8 mouse cellular contexts compared by ENCODE assay signal in the genomic region with DNA sequence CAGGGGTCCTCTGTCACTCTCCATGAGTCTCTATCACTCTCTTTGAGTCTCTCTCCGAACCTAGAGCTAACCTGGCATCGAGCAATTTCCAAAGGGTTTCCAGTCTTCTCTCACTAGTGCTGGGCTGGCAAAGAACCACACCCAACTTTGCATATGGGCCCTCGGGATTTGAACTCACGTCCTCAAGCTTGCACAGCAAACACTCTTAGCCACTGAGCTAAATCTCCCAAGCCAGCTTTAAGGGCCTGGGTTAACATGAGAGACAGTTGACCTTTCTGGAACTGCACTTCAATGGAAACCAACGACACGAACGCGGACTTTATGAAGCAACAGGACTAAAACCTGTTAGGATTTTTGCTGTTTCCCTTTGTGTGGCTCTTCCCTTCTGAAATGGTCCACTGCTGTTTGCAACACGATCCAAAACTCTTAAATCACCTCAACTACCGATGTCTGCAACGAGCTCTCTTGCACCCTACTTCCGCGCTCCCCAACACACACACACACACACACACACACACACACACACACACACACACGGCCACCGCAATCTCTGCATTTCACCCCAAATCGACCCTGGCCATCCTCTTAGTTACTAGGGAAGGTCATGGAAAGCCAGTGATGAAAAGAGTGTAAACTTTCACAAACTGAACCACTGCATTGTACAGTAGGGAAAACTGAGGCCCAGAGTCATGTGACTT. TPM values are rescaled to one million over a fixed set of nuclear protein-coding genes. Genes with fewer than 3 reads are reported as not detected.
DNase-seq lines count a peak whose midpoint lies in the region; ATAC-seq and TF ChIP-seq lines count a peak whose summit lies in the region.

No protein-coding gene starts in this region.

- H3K27ac ChIP-seq in forebrain, embryonic 15.5 days (replicated peaks), result no peak overlapping the region
- H3K27ac ChIP-seq in limb, embryonic 14.5 days (replicated peaks; ENCODE audit: low read depth, low read length), result peak overlapping the region; percentile 99

- H3K9me3 ChIP-seq in megakaryocyte, embryonic 14.5 days, result no peaks in the 10 kb centered on the region
- H3K9me3 ChIP-seq in forebrain, embryonic 15.5 days, result no peaks in the 10 kb centered on the region
- no peaks in the 10 kb centered on the region for H3K9me3 ChIP-seq in limb, embryonic 14.5 days (ENCODE audit: control insufficient read depth, low read length)

- WGBS in forebrain, embryonic 15.5 days, result 92% methylated on average over 16 of the region's 16 CpGs
- WGBS in limb, embryonic 14.5 days, result 63% methylated on average over 16 of the region's 16 CpGs

- H3K4me2 ChIP-seq in forebrain, embryonic 15.5 days (replicated peaks), result 0 out of 2 replicates have a peak overlapping the region, but pooled peaks have one; percentile 98
- H3K4me2 ChIP-seq in limb, embryonic 14.5 days (replicated peaks; ENCODE audit: low read depth, low read length, severe bottlenecking), result peak overlapping the region; percentile 74

- peaks cover 32% of the 10 kb centered on the region for H3K4me1 ChIP-seq in megakaryocyte, embryonic 14.5 days
- peaks cover 13% of the 10 kb centered on the region for H3K4me1 ChIP-seq in forebrain, embryonic 15.5 days
- peaks cover 37% of the 10 kb centered on the region for H3K4me1 ChIP-seq in limb, embryonic 14.5 days (ENCODE audit: control insufficient read depth, insufficient read depth, low read length)

- ATAC-seq in megakaryocyte, adult 5-6 weeks (ENCODE audit: poor library complexity, severe bottlenecking), result no peak
- no peak for ATAC-seq in forebrain, embryonic 15.5 days (replicated peaks)
- no peak for ATAC-seq in limb, embryonic 14.5 days (ENCODE audit: low FRiP score, low read depth)

- H3K9ac ChIP-seq in forebrain, embryonic 15.5 days (replicated peaks), result no peak overlapping the region
- H3K9ac ChIP-seq in limb, embryonic 14.5 days (ENCODE audit: low read depth, low read length, severe bottlenecking), result peak overlapping the region; percentile 97

- no peak for TF ChIP-seq POLR2A in limb, embryonic 14.5 days (IDR thresholded peaks at IDR 0.05; ENCODE audit: borderline replicate concordance, extremely low read depth, insufficient read depth, insufficient read length)

- no peaks in the 10 kb centered on the region for H3K36me3 ChIP-seq in megakaryocyte, embryonic 14.5 days (replicated peaks; ENCODE audit: low read length)
- no peaks in the 10 kb centered on the region for H3K36me3 ChIP-seq in forebrain, embryonic 15.5 days
- no peaks in the 10 kb centered on the region for H3K36me3 ChIP-seq in limb, embryonic 14.5 days (ENCODE audit: control insufficient read depth, insufficient read depth, low read length)
- H3K36me3 ChIP-seq in splenic B cell, adult 2 months (ENCODE audit: control insufficient read depth, insufficient read depth, low read length, poor library complexity, severe bottlenecking), result no peaks in the 10 kb centered on the region; the same call in 1 of the 2 replicates

- H3K4me3 ChIP-seq in megakaryocyte, embryonic 14.5 days (replicated peaks), result peak overlapping the region; percentile 95
- H3K4me3 ChIP-seq in forebrain, embryonic 15.5 days, result peak overlapping the region; percentile 59; the same call in 1 of the 2 replicates
- H3K4me3 ChIP-seq in limb, embryonic 14.5 days (replicated peaks; ENCODE audit: low read length), result peak overlapping the region; percentile 86

- no peak for DNase-seq in limb, embryonic 14.5 days (ENCODE audit: low spot score)
- DNase-seq in splenic B cell, adult 2 months (ENCODE audit: low read depth, low spot score), result peak; percentile 54
- no peak for DNase-seq in left cerebral cortex, adult 11 months (ENCODE audit: low spot score)
- no peak for DNase-seq in thymus, adult 18-20 months
- DNase-seq in right cerebral cortex, postnatal 4 days, result no peak

- peaks cover 16% of the 10 kb centered on the region for H3K27me3 ChIP-seq in megakaryocyte, embryonic 14.5 days (replicated peaks)
- H3K27me3 ChIP-seq in forebrain, embryonic 15.5 days, result peaks cover 23% of the 10 kb centered on the region
- H3K27me3 ChIP-seq in limb, embryonic 14.5 days (ENCODE audit: control insufficient read depth, insufficient read depth, low read length), result no peaks in the 10 kb centered on the region
- H3K27me3 ChIP-seq in splenic B cell, adult 2 months (ENCODE audit: control insufficient read depth, insufficient read depth, low read length, poor library complexity, severe bottlenecking), result no peaks in the 10 kb centered on the region

RNA-seq across cellular contexts. Expression of gene Tgfbr2, which starts 1.5 kb away (rescaled TPM):
- polyA plus RNA-seq in megakaryocyte, embryonic 14.5 days (2012; ENCODE audit: insufficient read depth, low replicate concordance), result 1.9 TPM in 1 of 2 replicates, not detected in the other
- total RNA-seq in megakaryocyte, adult 5-6 weeks (2015), result 16.9 and 18.4 TPM in 2 replicates
- 14.8 and 18.9 TPM in 2 replicates for total RNA-seq in megakaryocyte, adult 5-6 weeks (2017)
- polyA plus RNA-seq in forebrain, embryonic 15.5 days (2015; fragmentation: Nextera tagmentation; extraction: Ambion mirVana), result 6.0 and 6.1 TPM in 2 replicates
- 58.8 and 73.8 TPM in 2 replicates for polyA plus RNA-seq in limb, embryonic 14.5 days (2012; rRNA removed)
- polyA plus RNA-seq in limb, embryonic 14.5 days (2014; fragmentation: Nextera tagmentation; extraction: Ambion mirVana), result 67.2 and 71.5 TPM in 2 replicates
